Mouse (Mus musculus) forebrain, embryonic 14.5 days (tissue): Measurements from ENCODE around the gene Trmu. TPM values are rescaled to one million over a fixed set of nuclear protein-coding genes. Genes with fewer than 3 reads are reported as not detected.

Source experiments
- ATAC-seq: fragments of 200-750 bp; cut with Nextera tagmentation; 2 replicates; pipeline ENCODE4 v1.8.0; 2017; ENCODE audit warnings: mild to moderate bottlenecking, moderate library complexity
- DNase-seq: peaks from one replicate; pipeline ENCODE4 v3.0.0-alpha.2; 2015; ENCODE audit warnings: low spot score
- H3K27ac ChIP-seq: fragments of 300-500 bp; sonication (generic); 2 replicates; pipeline ENCODE4 v1.5.1; 2014; ENCODE audit warnings: low read depth, mild to moderate bottlenecking, control low read depth, low read length, moderate library complexity
- H3K27me3 ChIP-seq: fragments of 300-500 bp; sonication (generic); replicated peaks from 2 replicates; pipeline ENCODE4 v1.6.1; 2014; ENCODE audit warnings: low read length, control low read depth, mixed read lengths; ENCODE audit not compliant: control insufficient read depth, insufficient read depth
- H3K36me3 ChIP-seq: fragments of 300-500 bp; sonication (generic); 2 replicates; pipeline ENCODE4 v1.6.1; 2014; ENCODE audit warnings: low read length, control low read depth; ENCODE audit not compliant: control insufficient read depth, insufficient read depth
- H3K4me1 ChIP-seq: fragments of 300-500 bp; sonication (generic); 2 replicates; pipeline ENCODE4 v1.6.1; 2014; ENCODE audit warnings: antibody characterized with exemption, low read length, control low read depth; ENCODE audit not compliant: control insufficient read depth, insufficient read depth
- H3K4me2 ChIP-seq: fragments of 300-500 bp; sonication (generic); 2 replicates; pipeline ENCODE4 v1.6.1; 2014; ENCODE audit warnings: mild to moderate bottlenecking, control low read depth, low read length
- H3K4me3 ChIP-seq: fragments of 300-500 bp; sonication (generic); 2 replicates; pipeline ENCODE4 v1.5.1; 2014; ENCODE audit warnings: low read depth, low read length, control low read depth
- H3K9ac ChIP-seq: fragments of 300-500 bp; sonication (generic); 2 replicates; pipeline ENCODE4 v1.6.1; 2014; ENCODE audit warnings: mild to moderate bottlenecking, low read length, control low read depth, moderate library complexity
- H3K9me3 ChIP-seq: fragments of 300-500 bp; sonication (generic); replicated peaks from 2 replicates; pipeline ENCODE4 v1.6.1; 2016; ENCODE audit warnings: low read length, control low read depth, mixed read lengths; ENCODE audit not compliant: control insufficient read depth
- WGBS: fragments of 180-500 bp; shearing (Covaris S2); extraction: QIAGEN DNeasy Blood & Tissue Kit; methylation state at CpG from one replicate; pipeline ENCODE4 v1.1.7; 2014; 5-methylcytosine and 5-hydroxymethylcytosine counted together
- polyA plus RNA-seq: library from polyadenylated mRNA; unstranded; fragments of >200 nt; fragmentation: Nextera tagmentation; extraction: Ambion mirVana; gene quantifications from 2 replicates; pipeline ENCODE4 v1.2.1, GENCODE M21; 2014

Trmu gene
- 33.5 and 39.5 TPM in 2 replicates for polyA plus RNA-seq

GRCm38 (mm10) chr15:85878848-85879497 lies at the start of gene Trmu:
Trmu (plus strand) TSS chr15:85879312.
- peak; percentile 96 for DNase-seq
- H3K4me1 ChIP-seq, result peaks cover 8% of the 10 kb centered on the region
- H3K27ac ChIP-seq, result peak within 1 kb of the TSS; percentile 80
- ATAC-seq, result peak; percentile 97
- H3K36me3 ChIP-seq, result peaks cover 41% of the 10 kb centered on the region
- peak within 1 kb of the TSS; percentile 73 for H3K4me3 ChIP-seq
- H3K4me2 ChIP-seq, result peak within 1 kb of the TSS; percentile 92
- H3K27me3 ChIP-seq, result no peaks in the 10 kb centered on the region
- H3K9me3 ChIP-seq, result no peaks in the 10 kb centered on the region
- H3K9ac ChIP-seq, result peak within 1 kb of the TSS; percentile 83
- under 1% methylated on average over 50 of the region's 50 CpGs for WGBS

- H3K9ac ChIP-seq, result no peak overlapping the region
- no peak overlapping the region for H3K4me3 ChIP-seq
- no peak overlapping the region for H3K27ac ChIP-seq
- DNase-seq, result no peak
- no peaks in the 10 kb centered on the region for H3K9me3 ChIP-seq
- H3K4me1 ChIP-seq, result peaks cover 9% of the 10 kb centered on the region
- no peaks in the 10 kb centered on the region for H3K27me3 ChIP-seq
- no peak for ATAC-seq
- H3K4me2 ChIP-seq, result no peak overlapping the region
- 70% methylated on average over 5 of the region's 5 CpGs for WGBS
- no peaks in the 10 kb centered on the region for H3K36me3 ChIP-seq
Observed at GRCm38 (mm10) chr15:85829470-85829869, 49.6 kb upstream of the Trmu start.

GRCm38 (mm10) chr15:85831954-85832590 lies 47.0 kb upstream of the Trmu start, which contains the start of gene Ttc38:
Ttc38 (plus strand) TSS chr15:85832306.
- H3K27ac ChIP-seq, result no peak within 1 kb of the TSS
- peak; percentile 72 for DNase-seq

GRCm38 (mm10) chr15:85832599-85832998 lies 46.5 kb upstream of the Trmu start:
- ATAC-seq, result no peak
- no peaks in the 10 kb centered on the region for H3K9me3 ChIP-seq

More at GRCm38 (mm10) chr15:85831954-85832590, 47.0 kb upstream of the Trmu start, which contains the start of gene Ttc38:
- ATAC-seq, result peak; percentile 91
- no peaks in the 10 kb centered on the region for H3K27me3 ChIP-seq
- no peaks in the 10 kb centered on the region for H3K36me3 ChIP-seq
- peak within 1 kb of the TSS; percentile 81 for H3K4me2 ChIP-seq
- peak within 1 kb of the TSS; percentile 59 for H3K9ac ChIP-seq
- peak within 1 kb of the TSS; percentile 48 for H3K4me3 ChIP-seq
- peaks cover 9% of the 10 kb centered on the region for H3K4me1 ChIP-seq
- H3K9me3 ChIP-seq, result no peaks in the 10 kb centered on the region
- WGBS, result 1% methylated on average over 27 of the region's 27 CpGs

GRCm38 (mm10) chr15:85835335-85835734 lies 43.8 kb upstream of the Trmu start:
- Histone ChIP-seq H3K36me3 (no peaks in the 10 kb centered on the region), H3K9ac (no peak overlapping the region), H3K4me1 (peaks cover 9% of the 10 kb centered on the region), H3K27ac (no peak overlapping the region), H3K4me2 (no peak overlapping the region), H3K9me3 (no peaks in the 10 kb centered on the region), H3K27me3 (no peaks in the 10 kb centered on the region), H3K4me3 (no peak overlapping the region)
- ATAC-seq, result no peak
- DNase-seq, result no peak
- 53% methylated on average over 3 of the region's 3 CpGs for WGBS

More at GRCm38 (mm10) chr15:85832599-85832998, 46.5 kb upstream of the Trmu start:
- DNase-seq, result no peak
- Histone ChIP-seq H3K4me1 (peaks cover 9% of the 10 kb centered on the region), H3K9ac (peak overlapping the region; percentile 59), H3K4me3 (peak overlapping the region; percentile 48), H3K36me3 (no peaks in the 10 kb centered on the region), H3K27me3 (no peaks in the 10 kb centered on the region), H3K27ac (no peak overlapping the region), H3K4me2 (peak overlapping the region; percentile 81)
- 53% methylated on average over 8 of the region's 8 CpGs for WGBS

GRCm38 (mm10) chr15:85836887-85837286 lies 42.2 kb upstream of the Trmu start:
- Histone ChIP-seq H3K9ac (no peak overlapping the region), H3K27ac (no peak overlapping the region), H3K4me3 (no peak overlapping the region), H3K4me2 (no peak overlapping the region), H3K36me3 (no peaks in the 10 kb centered on the region), H3K4me1 (peaks cover 4% of the 10 kb centered on the region; the same call in 1 of the 2 replicates), H3K9me3 (no peaks in the 10 kb centered on the region), H3K27me3 (no peaks in the 10 kb centered on the region)
- DNase-seq (no peak), ATAC-seq (no peak)
- 91% methylated on average over 5 of the region's 5 CpGs for WGBS

GRCm38 (mm10) chr15:85840983-85841382 lies 38.1 kb upstream of the Trmu start:
- Histone ChIP-seq H3K4me3 (no peak overlapping the region), H3K9ac (no peak overlapping the region), H3K27me3 (no peaks in the 10 kb centered on the region), H3K36me3 (no peaks in the 10 kb centered on the region), H3K4me1 (no peaks in the 10 kb centered on the region), H3K9me3 (no peaks in the 10 kb centered on the region), H3K27ac (no peak overlapping the region), H3K4me2 (no peak overlapping the region)
- ATAC-seq, result no peak
- no peak for DNase-seq
- 44% methylated on average over 6 of the region's 6 CpGs for whole genome bisulfite sequencing

GRCm38 (mm10) chr15:85841796-85842360 lies 37.2 kb upstream of the Trmu start:
- 81% methylated on average over 5 of the region's 5 CpGs for WGBS
- H3K4me1 ChIP-seq, result no peaks in the 10 kb centered on the region
- no peak overlapping the region for H3K27ac ChIP-seq
- H3K27me3 ChIP-seq, result no peaks in the 10 kb centered on the region
- DNase-seq, result no peak
- no peak for ATAC-seq
- H3K4me2 ChIP-seq, result no peak overlapping the region
- H3K9me3 ChIP-seq, result no peaks in the 10 kb centered on the region
- H3K4me3 ChIP-seq, result no peak overlapping the region
- H3K9ac ChIP-seq, result no peak overlapping the region
- no peaks in the 10 kb centered on the region for H3K36me3 ChIP-seq

- ATAC-seq, result no peak
- Histone ChIP-seq H3K9ac (no peak overlapping the region), H3K27me3 (no peaks in the 10 kb centered on the region), H3K4me3 (no peak overlapping the region), H3K4me2 (no peak overlapping the region), H3K36me3 (no peaks in the 10 kb centered on the region), H3K27ac (no peak overlapping the region), H3K4me1 (no peaks in the 10 kb centered on the region), H3K9me3 (no peaks in the 10 kb centered on the region)
- DNase-seq, result no peak
Observed at GRCm38 (mm10) chr15:85845071-85845470, 34.0 kb upstream of the Trmu start.
